Comparison of ENCODE assay signal across 27 mouse cellular contexts in the genomic region with DNA sequence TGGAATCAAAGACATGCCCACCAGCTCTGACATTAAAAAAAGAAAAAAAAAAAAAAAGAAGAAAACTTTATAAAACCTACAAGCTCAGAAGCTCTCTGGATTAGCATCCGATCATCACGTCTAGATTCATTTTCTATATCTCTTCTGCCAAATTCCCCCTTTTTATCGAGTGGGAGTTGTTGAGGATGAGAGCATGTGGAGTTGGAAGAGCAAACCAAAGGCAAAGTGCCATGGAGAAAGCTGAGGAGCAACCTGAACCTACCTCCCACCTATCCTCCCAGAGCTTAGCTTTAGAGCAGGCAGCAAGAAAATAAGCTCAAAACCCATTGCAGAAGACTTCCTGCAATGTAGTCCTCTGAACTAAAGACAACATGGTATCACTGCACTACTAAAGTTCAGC. TPM values are rescaled to one million over a fixed set of nuclear protein-coding genes. Genes with fewer than 3 reads are reported as not detected.
DNase-seq lines count a peak whose midpoint lies in the region; ATAC-seq and TF ChIP-seq lines count a peak whose summit lies in the region.
"Had no signal": no experiment of that assay in that cellular context is flagged by ENCODE, and none has a peak within 500 bp of the region (broad histone marks: within the 10 kb centered on the region; RNA-seq: fewer than 3 reads in every experiment).

No protein-coding gene starts in this region.

- ATAC-seq in frontal cortex, adult (ENCODE audit: low TSS enrichment), result peak; percentile 86
- ATAC-seq: activated CD4-positive, CD25-positive, alpha-beta regulatory T cell, adult 4 months; CD4-positive, CD25-positive, alpha-beta regulatory T cell, adult 4 months; forebrain, embryonic 13.5 days; forebrain, embryonic 15.5 days; forebrain, postnatal 0 days; Patski had no signal

- H3K36me3 ChIP-seq in kidney, adult 2 months (ENCODE audit: control insufficient read depth, insufficient read depth, low read length), result no peaks in the 10 kb centered on the region
- H3K36me3 ChIP-seq: embryonic facial prominence, embryonic 15.5 days; forebrain, embryonic 15.5 days had no signal

- no peak for TF ChIP-seq POLR2A in kidney, adult 2 months (IDR thresholded peaks at IDR 0.05; ENCODE audit: low read depth, low read length)

- H3K27me3 ChIP-seq in kidney, adult 2 months (replicated peaks; ENCODE audit: control insufficient read depth, insufficient read depth, low read length), result no peaks in the 10 kb centered on the region
- H3K27me3 ChIP-seq: CH12.LX; embryonic facial prominence, embryonic 13.5 days; embryonic facial prominence, embryonic 15.5 days; forebrain, embryonic 13.5 days; forebrain, embryonic 15.5 days; Patski had no signal

- H3K4me1 ChIP-seq in kidney, adult 2 months (ENCODE audit: control insufficient read depth, insufficient read depth, low read length), result no peaks in the 10 kb centered on the region
- H3K4me1 ChIP-seq: embryonic facial prominence, embryonic 13.5 days; embryonic facial prominence, embryonic 15.5 days; forebrain, embryonic 13.5 days; forebrain, embryonic 15.5 days had no signal

- WGBS in kidney, adult 2 months, result 98% methylated on average over 3 of the region's 3 CpGs

- TF ChIP-seq CTCF in kidney, adult 2 months (conservative IDR thresholded peaks at IDR 0.05; ENCODE audit: insufficient read depth, insufficient read length, low read depth, low read length), result no peak

- H3K4me3 ChIP-seq in kidney, adult 2 months (ENCODE audit: insufficient read depth, low read depth, low read length), result no peak overlapping the region
- H3K4me3 ChIP-seq: embryonic facial prominence, embryonic 13.5 days; embryonic facial prominence, embryonic 15.5 days; erythroblast, embryonic 14.5 days; forebrain, embryonic 13.5 days; forebrain, embryonic 15.5 days had no signal

- H3K27ac ChIP-seq in kidney, adult 2 months (ENCODE audit: insufficient read depth, low read depth, low read length), result no peak overlapping the region
- H3K27ac ChIP-seq: embryonic facial prominence, embryonic 13.5 days; embryonic facial prominence, embryonic 15.5 days; forebrain, embryonic 13.5 days; forebrain, embryonic 15.5 days had no signal

- DNase-seq in frontal cortex, postnatal 10 days (ENCODE audit: low spot score in 2 of 2), result no peak
- DNase-seq in right cerebral cortex, adult 18-20 months, result peak; percentile 18
- DNase-seq in right cerebral cortex, postnatal 10 days (ENCODE audit: low spot score in 2 of 2), result no peak
- DNase-seq in kidney, adult 2 months, result no peak
- DNase-seq: adrenal gland, adult 8-10 months; adrenal gland, postnatal 14 days; adrenal gland, postnatal 36 days; B cell, adult 2 months; cerebellum, adult 11 months; cerebellum, adult 18-20 months; cerebellum, adult 8-10 months; cerebellum, adult 9-11 months; cerebellum, postnatal 14 days; cerebellum, postnatal 36 days; embryo, embryonic 11 days; forebrain, postnatal 0 days had no signal

RNA-seq across cellular contexts. Expression of gene Adam21, which starts 4.1 kb away (rescaled TPM):
- polyA plus RNA-seq in kidney, adult 2 months (2012; rRNA removed), result 0.02 and 0.04 TPM in 2 replicates
- polyA plus RNA-seq: activated CD4-positive, CD25-positive, alpha-beta regulatory T cell, adult 4 months; erythroblast, embryonic 14.5 days; G1E had no signal

RNA-seq across cellular contexts. Expression of gene Med6, which starts 30.6 kb away (rescaled TPM):
- polyA plus RNA-seq in kidney, adult 2 months (2012; rRNA removed), result 6.2 and 8.6 TPM in 2 replicates

RNA-seq across cellular contexts. Expression of gene Synj2bp, which starts 31.5 kb away (rescaled TPM):
- 35.8 and 42.0 TPM in 2 replicates for polyA plus RNA-seq in kidney, adult 2 months (2012; rRNA removed)

RNA-seq across cellular contexts. Expression of gene Gm20498, which starts 31.5 kb away (rescaled TPM):
- polyA plus RNA-seq in kidney, adult 2 months (2012; rRNA removed), result 14.5 and 21.3 TPM in 2 replicates
